Mouse (Mus musculus) heart, embryonic 12.5 days (tissue): ENCODE data around the gene Hoxc8. TPM values are rescaled to one million over a fixed set of nuclear protein-coding genes. Genes with fewer than 3 reads are reported as not detected.

Experiments used
- ATAC-seq: fragments of 200-750 bp; cut with Nextera tagmentation; 2 replicates; pipeline ENCODE4 v1.8.0; 2017; ENCODE audit warnings: moderate TSS enrichment, moderate library complexity; ENCODE audit not compliant: insufficient number of reproducible peaks, low FRiP score
- H3K27ac ChIP-seq: fragments of 300-500 bp; sonication (generic); 2 replicates; pipeline ENCODE4 v1.5.1; 2016; ENCODE audit warnings: mild to moderate bottlenecking, moderate library complexity; ENCODE audit not compliant: poor library complexity, severe bottlenecking
- H3K27me3 ChIP-seq: fragments of 300-500 bp; sonication (generic); replicated peaks from 2 replicates; pipeline ENCODE4 v1.6.1; 2016; ENCODE audit warnings: mild to moderate bottlenecking, moderate library complexity
- H3K36me3 ChIP-seq: fragments of 300-500 bp; sonication (generic); 2 replicates; pipeline ENCODE4 v1.6.1; 2016; ENCODE audit warnings: mild to moderate bottlenecking, moderate library complexity
- H3K4me1 ChIP-seq: fragments of 300-500 bp; sonication (generic); replicated peaks from 2 replicates; pipeline ENCODE4 v1.6.1; 2016; ENCODE audit warnings: mild to moderate bottlenecking
- H3K4me2 ChIP-seq: fragments of 300-500 bp; sonication (generic); 2 replicates; pipeline ENCODE4 v1.6.1; 2016; ENCODE audit warnings: mild to moderate bottlenecking, moderate library complexity
- H3K4me3 ChIP-seq: fragments of 300-500 bp; sonication (generic); 2 replicates; pipeline ENCODE4 v1.5.1; 2016; ENCODE audit warnings: mild to moderate bottlenecking
- H3K9ac ChIP-seq: fragments of 300-500 bp; sonication (generic); 2 replicates; pipeline ENCODE4 v1.6.1; 2016; ENCODE audit warnings: mild to moderate bottlenecking, moderate library complexity
- H3K9me3 ChIP-seq: fragments of 300-500 bp; sonication (generic); replicated peaks from 2 replicates; pipeline ENCODE4 v1.6.1; 2016; ENCODE audit warnings: mild to moderate bottlenecking, moderate library complexity
- WGBS: fragments of 180-500 bp; shearing (Covaris S2); methylation state at CpG from one replicate; pipeline ENCODE4 v1.1.7; 2016; 5-methylcytosine and 5-hydroxymethylcytosine counted together
- polyA plus RNA-seq: library from polyadenylated mRNA; unstranded; fragments of >200 nt; fragmentation: Nextera tagmentation; extraction: Ambion mirVana; gene quantifications from 2 replicates; pipeline ENCODE4 v1.2.1, GENCODE M21; 2016

Gene Hoxc8
- 0.11 TPM in 1 of 2 replicates, not detected in the other for polyA plus RNA-seq

DNA sequence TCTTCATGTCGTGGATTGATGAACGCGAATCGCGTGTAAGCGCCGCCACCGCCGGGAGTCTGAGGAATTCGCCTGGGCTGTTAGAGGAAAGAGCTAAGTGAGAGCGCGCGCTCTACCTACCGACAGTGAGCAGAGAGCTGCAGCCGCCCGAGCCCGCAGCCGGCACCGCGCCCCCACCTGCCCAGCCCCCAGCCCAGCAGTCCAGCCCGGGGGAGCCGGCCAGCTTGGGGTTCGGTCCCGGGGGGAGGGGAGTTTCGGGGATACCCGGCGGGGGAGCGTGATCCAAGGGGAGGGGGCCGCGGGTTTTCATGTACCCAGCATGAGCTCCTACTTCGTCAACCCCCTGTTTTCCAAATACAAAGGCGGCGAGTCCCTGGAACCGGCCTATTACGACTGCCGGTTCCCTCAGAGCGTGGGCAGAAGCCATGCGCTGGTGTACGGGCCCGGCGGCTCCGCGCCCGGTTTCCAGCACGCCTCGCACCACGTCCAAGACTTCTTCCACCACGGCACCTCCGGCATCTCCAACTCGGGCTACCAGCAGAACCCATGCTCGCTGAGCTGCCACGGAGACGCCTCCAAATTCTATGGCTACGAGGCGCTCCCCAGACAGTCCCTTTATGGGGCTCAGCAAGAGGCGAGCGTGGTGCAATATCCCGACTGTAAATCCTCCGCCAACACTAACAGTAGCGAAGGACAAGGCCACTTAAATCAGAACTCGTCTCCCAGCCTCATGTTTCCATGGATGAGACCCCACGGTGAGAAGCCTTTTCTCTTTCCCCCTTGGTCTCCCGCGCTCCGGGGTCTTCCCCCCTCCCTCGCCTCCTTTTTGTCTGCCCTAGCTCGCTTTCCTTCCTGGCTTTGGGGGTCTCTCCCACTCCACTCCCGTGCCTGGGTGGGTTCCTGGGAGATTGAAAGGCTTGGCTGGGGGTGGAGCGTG lies at the start of gene Hoxc8:
TSS of gene Hoxc8 (plus strand) at position 147 of the 937 bp plus-strand sequence.
- 2% methylated on average over 66 of the region's 69 CpGs for WGBS
- H3K27ac ChIP-seq = no peak within 1 kb of the TSS
- no peaks in the 10 kb centered on the region for H3K36me3 ChIP-seq
- no peaks in the 10 kb centered on the region for H3K9me3 ChIP-seq
- peak within 1 kb of the TSS; percentile 20 for H3K4me3 ChIP-seq
- peaks cover 7% of the 10 kb centered on the region; the same call in 1 of the 2 replicates for H3K4me1 ChIP-seq
- H3K4me2 ChIP-seq = peak within 1 kb of the TSS; percentile 54
- H3K9ac ChIP-seq = no peak within 1 kb of the TSS
- no peak for ATAC-seq
- peaks cover 94% of the 10 kb centered on the region for H3K27me3 ChIP-seq

DNA sequence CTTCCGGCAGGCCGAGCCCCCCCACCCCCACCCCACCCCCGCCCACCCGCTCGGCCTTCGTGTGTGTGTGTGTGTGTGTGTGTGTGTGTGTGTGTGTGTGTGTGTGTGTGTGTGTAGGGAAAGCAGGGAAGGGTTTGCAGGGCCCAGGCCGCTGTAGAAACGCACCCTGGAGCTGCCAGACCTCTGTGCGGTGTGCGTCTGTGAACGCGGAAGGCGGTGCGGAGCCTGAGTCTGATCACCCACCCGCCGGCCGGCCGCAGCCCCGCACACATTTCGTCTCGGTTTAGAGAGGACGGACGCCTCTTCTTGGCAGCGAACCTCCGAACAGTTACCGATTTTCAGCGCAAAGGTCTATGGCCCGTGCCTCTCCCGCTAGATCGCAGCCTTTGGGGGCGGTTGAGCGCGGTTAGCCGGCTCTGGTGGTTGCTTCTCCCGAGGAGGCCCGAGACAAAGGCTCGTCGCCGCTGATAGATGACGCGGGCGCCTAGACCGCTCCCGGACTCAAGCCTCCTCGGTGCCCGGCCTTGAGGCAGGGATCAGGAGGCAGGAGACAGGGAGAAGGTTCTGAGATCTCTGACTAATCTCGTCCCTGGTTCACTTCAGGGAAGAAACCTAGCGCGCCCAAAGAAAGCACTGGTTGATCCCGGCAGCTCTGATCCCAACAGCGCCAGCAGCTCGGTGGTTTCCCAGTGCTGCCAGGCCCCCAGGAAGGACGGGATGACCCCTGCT lies 47.5 kb upstream of the Hoxc8 start:
- no peak overlapping the region for H3K9ac ChIP-seq
- no peaks in the 10 kb centered on the region for H3K4me1 ChIP-seq
- no peaks in the 10 kb centered on the region for H3K9me3 ChIP-seq
- H3K4me3 ChIP-seq = peak overlapping the region; percentile 33
- peaks cover 98% of the 10 kb centered on the region for H3K27me3 ChIP-seq
- H3K36me3 ChIP-seq = no peaks in the 10 kb centered on the region
- peak overlapping the region; percentile 56 for H3K4me2 ChIP-seq
- H3K27ac ChIP-seq = no peak overlapping the region
- under 1% methylated on average over 45 of the region's 53 CpGs for WGBS
- no peak for ATAC-seq

DNA sequence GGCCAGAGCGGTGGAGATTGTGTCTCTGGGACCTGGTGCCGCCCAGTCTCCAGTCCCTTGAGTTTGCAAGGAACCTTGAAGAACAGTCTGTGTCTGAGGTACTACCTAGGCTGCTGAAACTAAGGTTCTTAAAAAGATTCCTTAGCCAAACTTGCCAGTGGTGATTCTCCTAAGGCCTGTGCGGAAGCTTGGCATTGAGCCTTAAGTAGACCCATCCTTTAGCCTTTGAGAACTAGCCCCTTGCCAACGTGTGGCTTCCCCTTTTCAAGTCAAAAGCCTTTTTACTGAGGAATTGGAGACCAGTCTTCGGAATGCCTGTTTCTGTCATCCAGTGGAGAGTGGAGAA lies 47.0 kb upstream of the Hoxc8 start:
- H3K9ac ChIP-seq = no peak overlapping the region
- H3K27me3 ChIP-seq = peaks cover 98% of the 10 kb centered on the region
- no peaks in the 10 kb centered on the region for H3K4me1 ChIP-seq
- H3K36me3 ChIP-seq = no peaks in the 10 kb centered on the region
- no peak for ATAC-seq
- H3K27ac ChIP-seq = no peak overlapping the region
- WGBS = 4% methylated on average over 5 of the region's 5 CpGs
- peak overlapping the region; percentile 33 for H3K4me3 ChIP-seq
- peak overlapping the region; percentile 56 for H3K4me2 ChIP-seq
- no peaks in the 10 kb centered on the region for H3K9me3 ChIP-seq

GRCm38 (mm10) chr15:102945185-102946077 lies 45.0 kb upstream of the Hoxc8 start:
- H3K9ac ChIP-seq = no peak overlapping the region
- H3K36me3 ChIP-seq = no peaks in the 10 kb centered on the region
- 10% methylated on average over 22 of the region's 22 CpGs for WGBS
- no peak overlapping the region for H3K27ac ChIP-seq
- H3K4me2 ChIP-seq = no peak overlapping the region
- ATAC-seq = no peak
- H3K4me3 ChIP-seq = no peak overlapping the region
- H3K4me1 ChIP-seq = no peaks in the 10 kb centered on the region
- H3K27me3 ChIP-seq = peaks cover 98% of the 10 kb centered on the region
- no peaks in the 10 kb centered on the region for H3K9me3 ChIP-seq

- H3K9me3 ChIP-seq = no peaks in the 10 kb centered on the region
- peaks cover 98% of the 10 kb centered on the region for H3K27me3 ChIP-seq
- H3K4me3 ChIP-seq = no peak overlapping the region
- no peak for ATAC-seq
- no peaks in the 10 kb centered on the region for H3K36me3 ChIP-seq
- WGBS = under 1% methylated on average over 9 of the region's 9 CpGs
- no peak overlapping the region for H3K9ac ChIP-seq
- H3K27ac ChIP-seq = no peak overlapping the region
- H3K4me1 ChIP-seq = no peaks in the 10 kb centered on the region
- H3K4me2 ChIP-seq = no peak overlapping the region
Measured at GRCm38 (mm10) chr15:102947276-102947675, 43.1 kb upstream of the Hoxc8 start.

DNA sequence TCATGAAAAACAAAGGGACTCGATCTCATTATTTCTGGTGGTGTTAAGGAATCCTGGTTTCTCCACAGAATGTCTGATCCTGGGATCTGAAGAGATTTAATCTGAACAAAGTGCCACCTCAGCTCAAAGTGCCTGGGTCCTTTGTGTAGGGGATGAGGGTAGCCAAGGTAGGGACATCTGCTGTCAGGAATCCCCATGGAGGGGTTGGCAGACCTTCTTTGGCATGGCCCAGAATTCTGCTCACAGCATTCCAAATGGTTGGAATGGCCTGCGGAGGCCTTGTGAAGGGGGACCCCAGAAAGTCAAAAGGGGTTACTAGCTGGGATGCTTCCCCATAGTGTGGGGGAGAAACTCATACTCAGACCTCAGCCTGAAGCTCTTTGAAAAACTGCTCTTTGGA lies 41.6 kb upstream of the Hoxc8 start:
- no peak overlapping the region for H3K9ac ChIP-seq

DNA sequence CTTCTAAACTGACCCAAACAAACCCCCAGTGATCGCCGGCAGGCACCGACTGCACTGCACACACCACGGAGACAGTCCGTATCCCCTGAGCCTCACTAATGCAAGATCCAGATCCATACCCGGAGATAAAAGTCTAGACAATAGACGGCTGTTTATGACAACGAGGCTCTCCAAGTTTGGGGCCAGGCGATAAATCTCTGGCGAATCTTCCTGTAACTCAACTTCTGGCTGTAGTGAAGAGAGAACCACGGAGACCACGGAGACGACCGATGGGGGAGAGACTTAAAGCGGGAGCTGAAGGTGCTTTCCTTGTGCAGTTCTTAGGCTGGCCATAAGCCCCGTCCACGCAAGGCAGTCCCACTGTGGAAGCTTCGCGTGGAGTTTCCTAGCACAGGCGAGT lies 40.7 kb upstream of the Hoxc8 start:
- no peak overlapping the region for H3K4me3 ChIP-seq
- H3K36me3 ChIP-seq = no peaks in the 10 kb centered on the region
- no peak overlapping the region for H3K4me2 ChIP-seq
- no peak overlapping the region for H3K27ac ChIP-seq
- H3K9ac ChIP-seq = no peak overlapping the region
- peaks cover 100% of the 10 kb centered on the region for H3K27me3 ChIP-seq
- no peak for ATAC-seq
- WGBS = 4% methylated on average over 20 of the region's 20 CpGs
- H3K9me3 ChIP-seq = no peaks in the 10 kb centered on the region
- H3K4me1 ChIP-seq = no peaks in the 10 kb centered on the region

More for the DNA sequence above, 41.6 kb upstream of the Hoxc8 start:
- Histone ChIP-seq H3K27ac (no peak overlapping the region), H3K9me3 (no peaks in the 10 kb centered on the region), H3K4me1 (no peaks in the 10 kb centered on the region), H3K4me3 (no peak overlapping the region), H3K4me2 (no peak overlapping the region), H3K36me3 (no peaks in the 10 kb centered on the region), H3K27me3 (peaks cover 98% of the 10 kb centered on the region)
- WGBS = 15% methylated on average over 2 of the region's 2 CpGs
- ATAC-seq = no peak

DNA sequence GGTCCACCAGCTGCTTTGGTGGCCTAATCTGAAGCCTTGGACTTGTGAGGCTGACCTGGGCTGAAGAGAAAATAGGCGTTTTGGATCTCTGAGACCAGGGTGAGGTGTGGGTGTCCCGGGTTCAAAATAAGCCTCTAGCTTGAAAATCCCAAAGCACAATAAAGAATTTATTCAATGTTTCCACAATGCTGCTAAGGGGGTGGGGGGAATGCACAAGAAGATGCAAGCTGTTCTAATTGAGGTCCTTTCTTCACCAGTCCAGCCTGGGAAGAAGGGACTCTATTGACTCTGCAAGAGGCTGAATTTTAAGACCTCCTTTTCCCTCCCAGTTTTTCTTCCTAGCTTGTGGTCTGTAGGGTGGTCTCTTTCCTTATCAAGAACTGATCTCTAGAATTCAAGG lies 39.5 kb upstream of the Hoxc8 start:
- H3K27ac ChIP-seq = no peak overlapping the region
- H3K27me3 ChIP-seq = peaks cover 100% of the 10 kb centered on the region
- no peak overlapping the region for H3K9ac ChIP-seq
- 14% methylated on average over 2 of the region's 2 CpGs for WGBS
- no peaks in the 10 kb centered on the region for H3K36me3 ChIP-seq
- no peak overlapping the region for H3K4me3 ChIP-seq
- peaks cover 6% of the 10 kb centered on the region for H3K4me1 ChIP-seq
- ATAC-seq = no peak
- H3K9me3 ChIP-seq = no peaks in the 10 kb centered on the region
- H3K4me2 ChIP-seq = no peak overlapping the region

DNA sequence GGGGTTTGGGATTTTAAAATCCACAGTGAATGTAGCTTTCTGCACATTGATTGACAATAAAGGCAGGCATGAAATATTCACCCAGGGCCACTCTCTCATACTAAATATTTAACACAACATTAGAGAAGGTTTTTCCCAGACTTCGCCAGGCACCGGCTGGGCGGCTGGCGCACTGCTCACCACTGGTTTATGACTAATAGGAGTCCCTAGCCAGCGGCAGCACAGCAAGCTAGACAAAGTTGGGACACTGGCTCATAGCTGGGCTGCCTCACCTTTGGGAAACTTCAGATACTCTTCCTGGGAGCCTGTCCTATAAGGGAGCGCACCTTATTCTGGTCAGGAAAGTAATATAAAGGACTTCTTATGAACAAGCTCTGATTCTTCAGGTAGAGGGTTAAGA lies 36.8 kb upstream of the Hoxc8 start:
- Histone ChIP-seq H3K9me3 (no peaks in the 10 kb centered on the region), H3K36me3 (no peaks in the 10 kb centered on the region), H3K27me3 (peaks cover 99% of the 10 kb centered on the region), H3K9ac (no peak overlapping the region), H3K4me2 (no peak overlapping the region), H3K4me1 (peaks cover 11% of the 10 kb centered on the region), H3K4me3 (no peak overlapping the region), H3K27ac (no peak overlapping the region)
- 6% methylated on average over 6 of the region's 6 CpGs for WGBS
- ATAC-seq = no peak

DNA sequence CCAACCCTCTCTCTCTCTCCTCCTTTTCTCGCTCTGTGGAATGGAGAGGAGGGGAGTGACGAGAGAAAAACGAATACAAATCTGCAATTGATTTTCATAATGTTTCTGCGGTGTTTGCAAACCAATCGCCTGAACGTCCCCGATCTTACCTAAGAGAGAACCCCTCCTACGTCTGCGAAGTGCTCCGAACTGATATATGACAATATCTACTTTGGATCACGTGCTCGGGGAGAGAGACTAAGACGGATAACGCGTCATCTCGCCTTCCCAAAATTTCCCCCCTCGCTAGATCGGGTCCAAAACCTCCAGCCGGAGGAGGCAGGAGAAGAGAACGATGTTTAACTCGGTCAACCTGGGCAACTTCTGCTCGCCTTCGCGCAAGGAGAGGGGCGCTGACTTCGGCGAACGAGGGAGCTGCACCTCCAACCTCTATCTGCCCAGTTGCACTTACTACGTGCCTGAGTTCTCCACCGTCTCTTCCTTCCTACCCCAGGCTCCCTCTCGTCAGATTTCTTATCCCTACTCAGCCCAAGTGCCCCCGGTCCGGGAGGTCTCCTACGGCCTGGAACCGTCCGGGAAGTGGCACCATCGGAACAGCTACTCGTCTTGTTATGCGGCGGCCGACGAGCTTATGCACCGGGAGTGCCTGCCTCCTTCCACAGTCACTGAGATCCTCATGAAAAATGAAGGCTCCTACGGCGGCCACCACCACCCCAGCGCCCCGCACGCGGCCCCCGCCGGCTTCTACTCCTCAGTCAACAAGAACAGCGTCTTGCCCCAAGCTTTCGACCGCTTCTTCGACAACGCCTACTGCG lies 36.0 kb upstream of the Hoxc8 start, which contains the start of gene Hoxc11:
TSS of gene Hoxc11 (plus strand) at position 236 of the 815 bp plus-strand sequence.
- Histone ChIP-seq H3K4me3 (no peak within 1 kb of the TSS), H3K4me1 (peaks cover 11% of the 10 kb centered on the region), H3K27ac (no peak within 1 kb of the TSS), H3K36me3 (no peaks in the 10 kb centered on the region), H3K4me2 (no peak within 1 kb of the TSS), H3K9me3 (no peaks in the 10 kb centered on the region), H3K9ac (no peak within 1 kb of the TSS), H3K27me3 (peaks cover 97% of the 10 kb centered on the region)
- ATAC-seq = no peak
- under 1% methylated on average over 57 of the region's 57 CpGs for WGBS
